Mouse (Mus musculus): ENCODE data around the gene Txnrd2. TPM values are rescaled to one million over a fixed set of nuclear protein-coding genes. Genes with fewer than 3 reads are reported as not detected.

Txnrd2 gene
- total RNA-seq, 2 experiments from 2014 or later = 22.1 to 28.4 TPM

DNA sequence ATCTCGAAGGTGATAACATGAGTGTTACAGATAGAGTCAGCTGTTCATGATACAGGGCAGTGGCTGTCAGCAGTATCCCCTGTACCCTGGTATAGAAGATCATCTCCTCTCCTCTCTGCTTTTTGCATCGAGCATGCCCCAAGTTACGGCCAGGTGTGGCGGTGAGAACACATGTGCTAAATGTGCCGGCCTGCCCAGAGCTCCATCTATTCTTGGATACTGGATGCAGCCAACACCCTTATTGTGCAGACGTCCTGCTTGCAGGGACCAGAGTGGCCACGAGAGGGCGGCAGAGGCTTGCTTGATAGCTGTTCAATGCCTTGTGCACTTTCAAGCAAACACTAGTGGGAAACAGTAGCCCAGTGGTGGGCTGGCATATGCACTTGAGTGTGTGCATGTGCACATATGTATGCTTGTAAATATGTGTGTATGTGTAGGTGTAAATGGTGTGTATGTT lies 17.2 kb downstream of the Txnrd2 start:
- DNase-seq (ENCODE audit: low spot score in 2 of 2) = peak; percentile 99

DNA sequence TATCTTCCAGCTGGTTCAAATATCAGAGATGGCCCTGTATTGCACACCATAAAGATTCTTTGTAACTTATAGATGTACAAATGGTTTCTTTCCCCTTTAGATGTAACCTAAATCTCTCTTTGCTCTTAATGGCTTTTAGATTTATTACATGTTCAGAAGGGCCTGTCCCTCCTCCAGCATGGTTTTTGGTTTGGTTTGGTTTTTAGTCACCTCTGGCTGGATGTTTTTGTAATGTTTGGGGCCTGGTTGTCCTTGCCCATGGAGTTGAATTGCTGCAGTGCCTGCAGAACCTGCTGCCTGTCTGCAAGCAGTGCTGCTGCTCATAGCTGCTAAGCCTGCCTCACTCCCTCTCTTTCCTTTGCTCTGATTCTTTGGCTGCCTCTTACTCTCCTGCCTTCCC lies 21.1 kb downstream of the Txnrd2 start:
- DNase-seq (ENCODE audit: low spot score in 2 of 2) = no peak

DNA sequence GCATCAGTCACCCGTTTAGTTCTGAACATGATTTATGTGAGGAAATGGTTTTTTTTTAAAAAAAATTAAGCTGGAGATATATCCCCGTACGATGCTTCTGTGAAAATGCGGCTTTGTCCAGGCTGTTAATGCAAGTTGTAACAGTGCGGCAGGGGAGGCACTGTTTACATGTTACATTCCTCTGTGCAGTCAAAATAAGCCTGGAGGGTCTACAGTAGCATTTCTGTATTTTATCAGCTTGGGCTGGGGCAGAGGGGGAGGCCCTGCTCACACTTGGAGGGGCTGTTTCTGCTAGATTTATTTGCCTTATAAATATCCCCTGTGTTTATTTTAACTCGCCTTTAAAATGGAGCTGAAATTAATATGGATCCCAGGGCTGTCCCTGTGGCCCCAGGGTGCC lies 21.9 kb downstream of the Txnrd2 start:
- DNase-seq (ENCODE audit: low spot score in 2 of 2) = no peak

DNA sequence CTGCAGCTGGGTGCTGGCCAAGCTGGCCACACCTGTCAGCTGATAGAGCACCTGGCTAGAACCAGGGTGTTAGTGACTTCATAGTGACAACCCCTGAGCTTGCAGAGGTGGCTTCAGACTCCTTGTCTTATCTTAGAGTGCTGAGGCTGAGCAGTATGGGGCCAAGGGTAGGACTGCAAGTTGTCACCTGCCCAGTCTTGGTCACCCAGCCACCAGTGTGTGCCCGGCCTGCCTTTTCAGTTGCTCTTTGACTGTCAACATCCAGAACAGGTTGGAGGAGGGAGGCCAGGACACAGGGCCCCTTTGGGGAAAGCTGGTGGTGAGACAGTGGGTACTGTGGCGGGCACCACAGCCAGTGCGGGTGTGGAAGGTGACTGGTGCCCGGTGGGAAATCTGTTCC lies 22.8 kb downstream of the Txnrd2 start:
- no peak for DNase-seq (ENCODE audit: low spot score in 2 of 2)

DNA sequence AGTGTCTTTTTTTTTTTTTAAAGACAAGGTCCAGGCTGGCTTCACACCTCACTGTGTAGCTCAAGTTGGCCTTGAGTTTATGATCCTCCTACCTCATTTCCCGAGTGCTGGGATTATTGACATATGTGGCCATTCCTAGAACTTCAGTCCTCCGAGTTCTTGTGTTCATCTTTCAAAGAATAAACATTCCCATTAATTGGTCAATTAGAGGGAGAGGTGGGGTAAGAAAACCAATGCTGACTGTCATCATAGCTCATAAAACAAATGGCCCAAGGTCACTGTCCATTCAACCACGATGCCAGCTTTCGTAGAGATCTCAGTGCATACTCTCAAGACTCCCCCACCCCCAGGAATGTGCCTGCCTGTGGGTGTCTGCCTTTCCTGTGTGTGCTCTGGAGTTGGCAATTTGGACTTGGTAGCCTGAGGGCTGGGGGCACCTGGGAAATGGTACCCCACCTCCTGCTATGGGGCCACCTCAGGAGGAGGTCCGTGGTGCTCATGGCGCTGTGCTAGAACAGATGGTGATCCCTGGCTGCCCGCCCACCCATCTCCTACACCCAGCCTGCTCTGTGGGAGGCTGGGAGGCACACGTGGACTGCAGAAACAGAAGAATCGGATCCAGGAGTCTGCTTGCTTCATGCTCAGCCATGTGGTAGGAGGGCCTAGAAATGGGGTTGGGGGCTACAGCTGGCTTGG lies 25.4 kb downstream of the Txnrd2 start:
- peak; percentile 55 to 64 for DNase-seq (ENCODE audit: low spot score in 2 of 2)

DNA sequence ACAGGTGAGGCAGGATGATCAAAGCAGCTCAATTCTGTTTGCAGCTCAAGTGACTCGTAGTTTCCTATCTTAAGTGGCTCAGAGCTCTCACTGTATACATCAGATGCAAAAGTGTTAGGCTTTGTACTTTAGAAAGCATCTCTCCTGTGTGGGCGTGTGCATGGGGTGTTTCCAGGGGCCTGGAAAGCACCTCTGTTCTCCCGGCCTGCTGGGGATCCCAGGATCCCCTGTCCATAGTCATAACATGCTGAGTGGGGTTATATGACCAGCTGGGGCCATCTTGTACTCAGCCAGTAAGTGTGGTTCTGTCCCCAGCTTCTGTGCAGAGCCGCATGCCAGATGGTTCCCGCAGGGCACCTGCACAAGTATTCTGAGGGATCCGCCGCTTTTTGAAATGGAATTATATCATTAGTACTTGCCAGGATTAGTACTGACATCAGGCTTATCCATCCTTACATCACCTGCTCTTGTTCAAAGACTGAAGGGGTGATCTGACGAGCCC lies 26.2 kb downstream of the Txnrd2 start:
- DNase-seq (ENCODE audit: low spot score in 2 of 2) = peak; percentile 23 to 43

DNA sequence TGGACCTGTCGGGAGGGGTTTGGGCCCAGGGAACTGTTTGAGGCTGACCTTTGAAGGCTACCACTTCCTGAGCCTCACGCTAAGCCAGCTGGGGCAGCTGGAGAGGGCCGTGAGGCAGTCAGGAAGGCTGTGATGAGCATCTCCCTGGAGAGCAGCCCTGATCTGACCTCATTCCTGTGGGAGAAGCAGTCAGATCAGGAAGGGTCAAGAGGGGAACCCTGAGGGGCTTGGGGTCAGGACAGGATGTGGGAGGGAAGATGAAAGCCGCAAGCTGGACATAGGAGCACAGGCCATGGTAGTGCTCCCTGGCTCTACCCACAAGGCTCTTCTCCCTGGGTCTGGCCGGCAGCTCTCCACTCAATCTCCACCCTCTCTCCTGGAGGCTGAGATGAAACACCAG lies 27.7 kb downstream of the Txnrd2 start:
- DNase-seq (ENCODE audit: low spot score in 2 of 2) = no peak

DNA sequence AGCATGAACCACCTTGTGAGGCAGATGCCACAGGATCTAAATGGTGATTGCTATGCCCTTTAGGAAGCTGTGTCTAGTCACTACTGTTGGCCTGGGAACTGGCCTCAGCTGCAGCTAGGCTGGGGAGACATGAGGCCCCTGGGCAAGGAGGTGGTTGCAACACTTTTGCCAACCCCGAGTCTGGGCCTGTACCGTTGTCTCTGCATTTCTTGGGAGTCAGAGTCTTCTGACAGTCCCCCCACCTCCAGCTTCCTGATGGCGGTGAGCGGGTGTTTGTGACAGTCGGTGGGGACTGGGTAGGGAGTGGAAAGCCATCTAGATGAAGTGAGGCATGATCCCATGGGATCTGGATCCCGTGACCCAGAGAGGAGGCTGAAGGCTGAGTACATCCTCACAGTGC lies 29.2 kb downstream of the Txnrd2 start:
- DNase-seq (ENCODE audit: low spot score in 2 of 2) = no peak

DNA sequence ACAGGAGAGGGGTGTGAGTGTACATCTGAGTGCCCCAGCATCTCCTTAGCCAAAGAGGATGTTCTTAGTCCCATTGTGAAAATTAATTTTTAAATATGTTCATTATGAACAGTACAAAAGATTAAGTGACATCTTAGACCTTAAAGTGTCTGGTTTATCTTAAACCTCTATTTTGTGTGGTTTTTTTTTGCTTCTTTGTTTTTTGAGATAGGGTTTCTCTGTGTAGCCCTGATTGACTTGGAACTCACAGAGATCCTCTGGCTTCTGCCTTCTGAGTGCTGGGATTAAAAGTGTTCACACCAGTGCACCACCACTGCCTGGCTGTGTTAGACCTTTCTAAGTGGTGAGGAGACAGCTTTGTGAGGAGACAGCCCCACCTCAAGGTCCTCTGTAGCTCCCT lies 32.5 kb downstream of the Txnrd2 start:
- no peak for DNase-seq (ENCODE audit: low spot score in 2 of 2)

DNA sequence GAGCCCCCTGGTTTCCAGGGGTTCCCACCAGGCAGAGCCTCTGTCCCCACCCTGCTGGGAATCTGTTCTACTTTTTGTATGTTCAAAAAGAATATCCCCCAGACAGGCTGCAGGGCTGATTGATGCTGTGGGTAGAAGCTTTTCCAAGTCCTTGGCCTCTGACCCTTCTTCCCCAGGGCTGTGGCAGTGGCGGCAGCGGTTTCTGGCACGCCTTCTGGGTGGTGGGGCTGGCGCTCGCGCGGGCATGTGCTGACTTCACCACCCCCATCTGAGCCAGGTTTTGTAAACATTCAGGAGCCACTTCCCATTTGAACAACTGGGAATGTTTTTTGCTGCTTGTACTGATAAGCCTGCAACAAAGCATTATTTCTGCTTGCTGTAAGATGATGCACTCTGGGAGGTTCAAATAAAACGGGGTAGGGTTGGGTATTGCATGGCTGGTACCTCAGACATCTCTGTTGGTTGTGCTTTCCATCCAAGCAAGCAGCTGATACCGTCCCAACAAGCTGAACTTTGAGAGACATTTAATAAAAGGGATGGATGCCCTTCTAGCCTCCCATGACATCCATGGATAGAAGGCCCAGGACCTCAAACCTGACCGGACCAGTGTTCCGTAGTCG lies 33.3 kb downstream of the Txnrd2 start:
- no peak for DNase-seq (ENCODE audit: low spot score in 2 of 2)

DNA sequence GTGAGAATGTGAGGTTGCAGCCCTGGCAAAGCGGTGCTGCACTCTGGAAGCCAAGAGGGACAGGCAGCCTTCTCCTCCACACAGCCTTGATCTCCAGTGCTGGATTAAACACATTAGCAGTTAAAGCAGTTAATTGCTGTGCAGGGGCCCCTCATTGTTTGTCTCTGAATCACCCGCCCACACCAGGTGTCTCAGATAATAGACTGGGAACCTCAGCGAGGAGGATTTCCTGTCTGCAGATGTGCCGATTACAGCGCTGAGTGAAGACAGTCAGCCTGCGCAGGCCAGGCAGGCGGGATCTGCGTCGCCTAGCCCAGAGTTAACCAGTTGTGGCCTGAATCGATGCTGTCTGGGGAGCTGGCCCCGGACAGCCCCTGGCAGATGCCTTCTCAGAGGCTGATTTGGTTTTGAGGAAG lies 33.8 kb downstream of the Txnrd2 start:
- peak; percentile 22 to 27 for DNase-seq (ENCODE audit: low spot score in 2 of 2)

DNA sequence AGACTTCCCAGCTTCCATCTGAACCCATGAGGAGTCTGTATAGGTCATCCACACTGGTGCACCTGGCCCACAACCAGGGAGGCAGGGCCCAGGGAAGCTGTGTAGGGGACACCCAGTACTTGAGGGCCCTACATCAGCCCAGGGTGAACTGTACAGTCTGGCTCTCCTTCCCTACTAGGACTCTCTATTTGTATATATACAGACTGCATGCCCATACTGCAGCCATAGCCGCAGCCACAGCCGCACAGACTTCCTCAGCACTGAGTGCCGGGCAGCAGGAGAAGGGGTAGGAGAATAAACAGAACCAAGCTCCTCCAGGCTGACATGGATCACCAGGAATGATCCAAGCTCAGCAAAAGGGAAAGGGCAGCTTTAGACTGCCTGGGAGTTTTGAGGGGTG lies 34.6 kb downstream of the Txnrd2 start:
- DNase-seq (ENCODE audit: low spot score in 2 of 2) = no peak

DNA sequence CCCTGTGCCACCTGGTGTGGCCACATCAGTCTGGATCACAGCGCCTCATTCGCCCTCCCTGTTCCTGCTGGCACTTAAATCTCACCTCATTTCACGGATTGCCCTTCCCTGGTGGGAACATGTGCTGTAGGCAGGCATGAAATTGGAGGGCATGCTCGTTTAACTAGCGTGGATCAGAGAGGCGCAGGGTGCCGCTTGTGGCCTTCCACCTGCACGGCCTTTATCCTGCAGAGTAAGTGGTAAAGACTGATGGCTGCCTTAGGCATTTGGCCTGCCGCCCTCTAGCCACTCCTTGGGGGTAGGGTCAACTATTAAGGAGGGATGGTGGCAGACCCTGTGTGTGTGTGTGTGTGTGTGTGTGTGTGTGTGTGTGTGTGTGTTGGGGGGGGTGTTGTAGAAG lies 35.8 kb downstream of the Txnrd2 start:
- no peak for DNase-seq (ENCODE audit: low spot score in 2 of 2)

DNA sequence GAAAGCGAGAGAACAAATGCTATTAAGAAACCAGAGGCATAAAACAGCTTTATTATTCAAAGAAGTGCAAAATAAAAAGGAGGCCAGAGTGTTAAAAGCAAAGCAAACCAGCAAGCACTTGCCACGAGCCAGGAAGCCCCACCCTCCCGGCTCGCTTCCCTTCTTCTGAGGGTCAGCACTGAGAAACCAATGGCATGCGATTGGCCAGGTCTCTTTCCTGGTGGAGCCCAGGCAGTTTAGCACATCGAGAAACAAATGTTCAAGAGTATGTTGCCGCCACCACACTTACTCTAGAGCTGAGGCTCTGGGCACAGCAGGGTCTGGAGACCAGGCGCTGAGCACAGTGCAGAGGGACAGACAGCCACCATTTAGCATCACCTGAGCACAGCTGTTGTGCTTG lies 36.4 kb downstream of the Txnrd2 start:
- no peak for DNase-seq (ENCODE audit: low spot score in 2 of 2)

DNA sequence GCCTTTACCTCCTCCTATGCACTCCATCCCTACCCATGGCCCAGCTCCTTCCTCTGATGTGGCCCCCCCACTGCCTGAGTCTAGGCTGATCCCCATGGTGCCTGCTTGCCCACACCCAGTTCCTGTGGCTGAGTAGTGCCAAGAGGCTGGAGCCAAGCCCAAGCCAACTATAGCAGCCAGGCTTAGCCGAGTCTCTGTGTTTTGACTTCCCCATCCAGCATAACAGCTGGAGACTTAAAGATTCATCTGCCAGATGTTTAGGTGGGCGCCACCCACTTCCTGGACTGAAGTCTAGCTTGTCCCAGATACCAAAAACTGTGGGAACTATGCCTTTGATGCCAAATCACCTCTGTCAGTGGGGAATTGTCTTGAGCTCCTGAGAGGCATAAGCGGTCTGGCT lies 38.1 kb downstream of the Txnrd2 start:
- DNase-seq (ENCODE audit: low spot score in 2 of 2) = no peak

DNA sequence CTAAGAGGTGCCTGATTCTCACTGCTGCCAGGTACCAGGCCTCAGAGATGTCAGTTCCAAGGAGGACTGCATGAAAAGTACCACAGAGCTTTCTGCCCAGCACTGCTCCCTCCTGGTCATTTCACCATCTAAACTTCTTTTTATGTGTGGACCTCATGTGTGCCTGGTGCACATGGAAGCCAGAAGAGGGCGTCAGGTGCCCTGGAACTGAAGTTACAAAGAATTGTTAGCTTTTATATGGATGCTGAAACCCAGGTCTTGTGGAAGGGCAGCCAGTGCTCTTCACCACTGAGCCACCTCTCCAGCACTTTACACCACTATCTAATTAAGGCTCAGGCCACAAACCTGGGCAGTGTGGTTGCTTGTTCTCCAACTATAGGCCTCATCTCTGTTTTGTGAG lies 44.6 kb downstream of the Txnrd2 start:
- no peak for DNase-seq (ENCODE audit: low spot score in 2 of 2)

DNA sequence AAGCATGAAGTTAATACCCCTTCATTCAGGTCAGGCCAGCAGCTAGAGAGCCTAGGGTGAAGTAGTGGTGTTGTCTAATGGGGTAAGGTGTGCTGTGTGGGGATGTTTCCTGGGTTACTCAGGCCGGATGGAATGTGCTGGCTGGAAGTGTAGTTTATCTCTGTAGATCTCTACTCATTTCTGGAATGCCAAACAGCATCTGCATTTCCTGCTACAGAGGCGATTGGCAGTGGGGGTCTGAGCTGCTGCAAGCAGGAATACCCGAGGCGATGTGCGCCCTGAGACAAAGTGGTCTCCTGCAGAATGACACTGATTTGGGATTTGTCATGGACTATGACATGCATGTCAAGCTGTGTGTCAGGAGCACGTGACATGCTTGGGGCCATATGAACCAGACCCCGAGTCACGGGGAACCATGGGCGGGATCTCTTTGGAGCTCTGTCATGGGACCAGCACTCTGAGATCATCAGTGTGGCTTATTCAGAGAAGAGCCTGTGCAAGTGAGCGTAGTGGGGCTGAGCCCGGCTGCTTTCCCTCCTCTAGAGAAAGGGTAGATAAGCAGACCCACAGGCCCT lies 45.3 kb downstream of the Txnrd2 start:
- DNase-seq (ENCODE audit: low spot score in 2 of 2) = no peak

DNA sequence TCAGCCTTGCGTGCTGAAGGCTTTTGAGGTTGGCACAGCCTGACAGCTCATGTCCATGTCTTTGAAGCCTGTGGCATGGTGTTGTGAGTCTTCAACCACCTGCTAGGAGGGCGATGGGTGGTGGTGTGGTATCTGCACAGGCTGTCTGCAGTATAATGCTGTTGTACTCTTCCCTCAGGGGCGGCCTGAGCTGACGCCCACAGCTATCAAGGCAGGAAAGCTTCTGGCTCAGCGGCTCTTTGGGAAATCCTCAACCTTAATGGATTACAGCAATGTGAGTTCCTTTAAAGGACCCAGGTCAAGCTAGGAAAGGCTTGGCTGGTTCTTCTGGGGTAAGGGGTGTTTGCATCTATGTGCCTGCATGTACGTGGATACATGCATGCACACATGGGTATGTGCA lies 45.8 kb downstream of the Txnrd2 start:
- no peak for DNase-seq (ENCODE audit: low spot score in 2 of 2)

DNA sequence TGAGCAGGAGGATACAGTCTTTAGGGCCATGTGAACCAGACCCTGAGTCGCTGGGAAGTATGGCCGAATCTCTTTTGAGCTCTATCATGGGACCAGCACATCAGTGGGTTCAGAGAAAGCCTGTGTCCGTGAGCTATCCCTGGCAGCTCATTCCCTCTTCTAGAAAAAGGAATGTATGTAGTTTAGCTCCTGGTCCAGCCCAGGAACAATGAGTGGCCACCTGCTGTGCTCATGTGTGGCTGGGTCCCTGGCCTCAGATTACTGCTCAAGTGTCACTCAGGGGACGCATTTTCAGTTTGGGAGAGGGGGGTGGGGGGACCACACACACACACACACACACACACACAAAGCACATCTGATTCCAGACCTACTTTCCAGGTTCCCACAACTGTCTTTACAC lies 46.2 kb downstream of the Txnrd2 start:
- DNase-seq (ENCODE audit: low spot score in 2 of 2) = no peak

DNA sequence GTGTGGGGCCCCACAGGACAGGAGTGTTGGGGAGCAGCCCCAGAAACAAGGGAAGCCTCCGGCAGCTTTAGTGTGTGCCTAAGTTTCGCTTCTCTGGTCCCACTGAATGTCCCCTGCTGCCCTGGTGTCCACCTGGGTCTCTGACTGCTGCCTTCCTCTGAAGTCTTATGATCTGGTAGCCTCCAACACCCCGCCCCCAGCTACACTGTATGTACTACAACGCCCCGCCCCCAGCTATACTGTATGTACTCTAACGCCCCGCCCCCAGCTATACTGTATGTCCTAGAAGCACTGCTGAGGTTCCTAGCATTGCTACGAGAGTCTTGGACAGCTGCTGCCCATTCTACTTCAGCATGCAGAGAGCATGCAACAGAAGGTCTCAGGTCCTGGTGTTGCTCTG lies 46.8 kb downstream of the Txnrd2 start:
- DNase-seq (ENCODE audit: low spot score in 2 of 2) = no peak

DNA sequence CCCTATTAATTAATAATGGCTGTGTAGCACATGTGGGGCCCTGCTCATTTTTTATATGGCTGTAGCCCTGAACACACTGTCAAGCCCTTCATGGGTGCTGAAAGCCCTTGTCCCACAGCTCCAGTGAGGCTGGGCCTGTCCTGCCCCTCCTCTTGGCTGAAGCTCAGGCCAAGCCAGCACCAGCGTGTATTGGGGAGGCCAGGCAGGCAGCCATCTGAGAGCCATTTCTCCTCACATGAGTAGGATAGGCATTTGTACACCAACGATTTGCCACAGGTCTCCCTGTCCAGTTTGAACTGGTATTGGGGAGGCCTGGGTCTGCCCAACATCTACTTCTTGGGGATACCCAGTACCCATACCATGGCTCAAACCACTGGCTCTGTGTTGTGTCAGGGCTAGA lies 47.8 kb downstream of the Txnrd2 start:
- no peak for DNase-seq (ENCODE audit: low spot score in 2 of 2)

DNA sequence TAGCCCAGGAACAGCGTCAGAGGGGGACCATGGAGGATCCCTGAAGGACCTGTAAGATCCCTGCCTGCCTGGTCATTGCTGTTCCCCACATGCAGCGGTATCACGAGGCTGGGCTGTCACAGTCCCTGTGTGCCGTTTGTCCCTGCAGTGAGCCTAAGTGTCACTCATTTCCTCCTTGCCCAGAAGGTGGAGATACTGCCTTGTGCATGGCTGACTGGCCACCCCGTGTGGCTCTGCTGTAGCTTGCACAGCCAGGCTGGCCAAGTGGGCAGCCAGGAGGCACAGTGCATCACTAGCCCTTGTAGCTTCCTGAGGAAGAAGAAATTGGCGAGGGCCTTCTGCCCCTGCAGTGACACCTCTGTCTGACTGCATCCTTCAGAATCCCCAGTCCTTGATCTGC lies 51.8 kb downstream of the Txnrd2 start:
- DNase-seq (ENCODE audit: low spot score in 2 of 2) = no peak

DNA sequence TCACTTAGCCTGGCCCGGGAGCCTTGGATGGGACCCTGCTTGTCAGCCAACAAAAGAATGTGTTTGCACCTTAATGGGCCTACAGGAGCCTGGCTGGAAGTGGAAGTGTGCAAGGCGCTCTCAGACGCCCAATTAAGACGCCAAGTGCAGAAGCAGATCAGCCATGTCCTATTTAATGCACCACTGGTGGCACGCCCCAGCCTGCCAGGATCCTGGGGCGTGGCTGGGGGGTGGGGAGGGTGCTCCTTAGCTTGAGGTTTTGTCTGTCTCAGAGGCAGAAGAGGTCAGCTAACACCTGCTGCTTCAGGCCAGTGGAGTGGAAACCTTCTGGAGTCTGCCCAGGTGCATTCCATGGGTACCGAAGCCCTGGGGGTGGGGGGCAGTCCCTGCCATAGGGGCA lies 53.5 kb downstream of the Txnrd2 start:
- no peak for DNase-seq (ENCODE audit: low spot score in 2 of 2)
